Mouse (Mus musculus) kidney, adult 2 months (tissue): ENCODE measurements around the gene Flad1. TPM values are rescaled to one million over a fixed set of nuclear protein-coding genes. Genes with fewer than 3 reads are reported as not detected.

Source experiments
- DNase-seq: peaks from one replicate; pipeline ENCODE4 v3.0.0; 2021
- H3K27ac ChIP-seq: fragments of 200-500 bp; 2 replicates; pipeline ENCODE4 v1.5.1; 2012; ENCODE audit warnings: low read depth, low read length, control low read depth, inconsistent platforms; ENCODE audit not compliant: insufficient read depth
- H3K27me3 ChIP-seq: fragments of 200-500 bp; replicated peaks from 2 replicates; pipeline ENCODE4 v1.6.1; 2012; ENCODE audit warnings: mild to moderate bottlenecking, moderate library complexity, low read length, inconsistent platforms; ENCODE audit not compliant: control insufficient read depth, insufficient read depth
- H3K36me3 ChIP-seq: fragments of 200-500 bp; 2 replicates; pipeline ENCODE4 v1.6.1; 2012; ENCODE audit warnings: mild to moderate bottlenecking, moderate library complexity, low read length, inconsistent platforms; ENCODE audit not compliant: control insufficient read depth, insufficient read depth
- H3K4me1 ChIP-seq: fragments of 200-500 bp; 2 replicates; pipeline ENCODE4 v1.6.1; 2011; ENCODE audit warnings: low read length; ENCODE audit not compliant: control insufficient read depth, insufficient read depth
- H3K4me3 ChIP-seq: fragments of 200-500 bp; 2 replicates; pipeline ENCODE4 v1.5.1; 2011; ENCODE audit warnings: mild to moderate bottlenecking, low read depth, low read length, control low read depth; ENCODE audit not compliant: insufficient read depth
- CTCF ChIP-seq: fragments of 200-500 bp; conservative IDR thresholded peaks from 2 replicates; pipeline ENCODE4 v1.5.1; 2011; ENCODE audit warnings: low read depth, mild to moderate bottlenecking, control low read depth, low read length, moderate library complexity, mixed read lengths; ENCODE audit not compliant: insufficient read depth, insufficient read length
- POLR2A ChIP-seq: fragments of 200-500 bp; IDR thresholded peaks from one replicate; pipeline ENCODE4 v1.6.1; 2011; ENCODE audit warnings: low read depth, low read length, control low read depth
- WGBS: fragments of 180-500 bp; shearing (Covaris S2); methylation state at CpG from one replicate; pipeline ENCODE4 v1.1.7; 2018; 5-methylcytosine and 5-hydroxymethylcytosine counted together
- polyA plus RNA-seq: library from polyadenylated mRNA; depleted of rRNA; stranded (reverse); fragments of >200 nt; gene quantifications from 2 replicates; pipeline ENCODE4 v1.2.3, GENCODE M21; 2012

The Flad1 gene
- polyA plus RNA-seq, 1 experiment, result 54.6 TPM

DNA sequence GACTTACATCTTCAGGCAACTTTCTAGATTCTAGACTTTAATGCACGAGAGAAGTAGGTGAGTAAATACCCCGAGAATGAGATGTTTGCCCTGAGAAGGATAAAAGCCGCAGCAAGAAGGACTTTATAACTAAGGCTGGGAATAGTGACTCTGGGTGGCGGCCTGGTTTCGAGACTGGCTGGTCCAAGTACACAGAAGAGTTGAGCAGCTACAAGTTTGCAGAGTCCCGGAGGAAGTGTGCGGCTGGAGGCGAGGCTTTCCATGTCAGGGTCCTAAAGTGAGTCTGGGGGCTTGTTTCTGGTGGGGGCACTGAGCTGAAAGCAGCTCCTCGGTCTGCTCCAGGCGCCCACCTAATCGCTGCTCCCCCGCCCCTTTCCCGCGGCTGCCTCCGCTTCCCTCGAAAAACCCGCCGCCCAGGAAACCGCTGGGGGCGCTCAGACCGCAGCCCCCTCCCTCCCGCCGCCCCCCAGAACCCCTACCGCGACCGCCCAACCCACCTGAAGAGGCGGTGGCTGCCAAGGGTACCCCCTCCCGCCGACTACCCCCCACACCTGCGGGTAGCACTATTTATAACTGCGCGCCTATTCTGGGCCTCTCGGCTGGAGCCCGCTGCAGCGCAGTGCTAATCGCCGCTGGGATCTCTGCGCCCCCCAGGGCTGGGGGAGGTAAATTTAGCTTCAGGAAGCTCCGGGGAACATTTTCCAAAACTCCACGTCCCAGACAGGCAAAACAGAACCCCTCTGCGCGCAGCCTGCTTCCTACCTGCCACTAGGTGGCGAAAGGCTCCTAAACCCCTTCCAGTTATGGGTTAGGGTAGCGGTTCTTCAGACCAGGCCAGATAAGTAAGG, 15.6 kb downstream of the Flad1 start:
- DNase-seq, result peak; percentile 82
- Histone ChIP-seq H3K4me1 (peaks cover 10% of the 10 kb centered on the region; the same call in 1 of the 2 replicates), H3K27ac (peak overlapping the region; percentile 6), H3K27me3 (no peaks in the 10 kb centered on the region), H3K36me3 (no peaks in the 10 kb centered on the region), H3K4me3 (peak overlapping the region; percentile 65)
- TF ChIP-seq POLR2A (no peak), CTCF (peak; percentile 90)
- 1% methylated on average over 44 of the region's 44 CpGs for WGBS

DNA sequence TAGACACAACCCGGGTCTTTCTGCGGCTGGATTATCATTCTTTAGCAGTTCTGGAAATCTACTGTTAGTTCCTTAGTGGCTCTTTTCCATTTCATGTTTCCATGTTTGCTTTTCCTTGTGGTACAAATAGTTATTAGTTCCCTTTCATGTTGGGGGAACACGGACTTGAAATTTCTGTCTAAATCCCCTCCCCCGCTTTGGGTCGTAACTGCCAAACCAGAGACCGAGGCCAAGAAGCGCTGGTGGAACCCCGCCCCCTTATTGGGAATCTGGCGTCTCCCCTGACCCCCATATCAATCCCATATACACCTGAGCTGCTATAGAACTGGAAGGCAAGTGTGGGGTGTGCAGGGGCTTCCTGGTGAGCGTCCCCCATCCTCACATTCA, 16.3 kb downstream of the Flad1 start:
- peaks cover 13% of the 10 kb centered on the region; the same call in 1 of the 2 replicates for H3K4me1 ChIP-seq
- peak; percentile 32 for DNase-seq
- H3K27ac ChIP-seq, result peak overlapping the region; percentile 93
- WGBS, result 7% methylated on average over 10 of the region's 10 CpGs
- peak overlapping the region; percentile 65 for H3K4me3 ChIP-seq
- H3K36me3 ChIP-seq, result no peaks in the 10 kb centered on the region
- H3K27me3 ChIP-seq, result no peaks in the 10 kb centered on the region
- TF ChIP-seq POLR2A (no peak), CTCF (no peak)

DNA sequence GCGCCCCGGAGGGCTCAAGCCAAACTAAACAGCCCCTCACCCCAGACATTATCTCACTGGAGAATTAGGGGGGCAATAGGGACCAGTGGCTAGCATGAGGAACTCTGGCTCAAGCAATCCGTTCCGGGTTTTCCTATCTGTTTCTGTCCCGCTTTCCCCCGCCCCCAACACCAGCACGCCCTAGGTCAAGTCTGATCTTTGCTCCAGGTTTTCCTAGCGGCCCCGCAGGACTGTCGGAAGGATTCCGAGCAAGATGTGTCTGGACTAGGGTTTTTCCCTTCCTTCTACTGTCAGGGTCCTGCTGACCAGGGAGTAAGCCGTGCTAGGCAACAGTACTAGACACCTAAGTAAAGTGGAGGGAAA, 16.8 kb downstream of the Flad1 start:
- Histone ChIP-seq H3K27me3 (no peaks in the 10 kb centered on the region), H3K36me3 (no peaks in the 10 kb centered on the region), H3K4me3 (peak overlapping the region; percentile 65), H3K4me1 (peaks cover 19% of the 10 kb centered on the region), H3K27ac (peak overlapping the region; percentile 93)
- TF ChIP-seq POLR2A (peak; percentile 26), CTCF (no peak)
- 1% methylated on average over 10 of the region's 12 CpGs for WGBS
- DNase-seq, result peak; percentile 95

DNA sequence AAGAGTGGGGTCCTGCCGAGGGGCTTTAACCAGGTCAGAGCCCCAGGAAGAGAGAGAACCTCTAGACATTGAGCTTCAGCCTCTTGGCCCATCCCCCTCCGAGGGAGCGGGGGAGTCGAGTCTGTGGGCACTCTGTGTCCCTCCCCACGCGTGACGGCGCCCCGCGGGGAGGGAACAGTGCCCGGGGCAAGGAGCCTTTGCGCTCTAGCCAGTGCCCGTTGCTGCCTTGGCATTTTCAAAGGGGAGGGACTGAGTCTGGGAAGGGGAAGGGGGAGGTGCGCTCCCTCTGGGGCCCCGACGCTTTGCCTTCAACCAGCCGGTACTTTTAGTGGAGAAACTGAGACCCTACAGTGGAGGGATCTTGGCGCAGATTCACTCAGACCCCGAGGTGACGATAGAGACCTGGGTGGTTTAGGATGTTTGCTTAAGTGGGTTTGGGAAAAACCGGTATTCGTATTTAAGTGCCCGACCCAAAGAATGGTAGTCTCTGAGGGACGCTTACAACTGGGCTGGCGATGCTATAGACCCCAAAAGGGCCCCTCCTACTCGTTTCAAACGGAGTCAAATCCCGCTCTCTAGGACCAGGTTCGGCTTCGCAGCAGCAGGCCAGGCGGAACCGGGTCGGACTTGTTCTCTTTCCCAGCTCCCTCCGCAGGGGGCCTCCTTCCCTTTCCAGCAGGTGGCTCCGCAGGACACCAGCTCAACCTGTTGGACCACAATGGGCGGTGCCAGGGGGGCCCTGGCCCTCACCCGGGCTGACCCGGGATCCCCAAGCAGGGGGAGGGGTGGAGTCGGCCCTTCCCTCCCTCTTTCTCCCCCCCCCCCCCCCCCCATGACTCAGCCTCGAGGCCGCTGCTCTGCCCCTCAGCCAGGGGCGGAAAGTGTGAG, 17.4 kb downstream of the Flad1 start, which contains the start of gene Zbtb7b:
TSS of gene Zbtb7b (minus strand) at position 771 of the 888 bp plus-strand sequence.
- H3K27ac ChIP-seq, result peak within 1 kb of the TSS; percentile 97
- H3K4me3 ChIP-seq, result peak within 1 kb of the TSS; percentile 65
- TF ChIP-seq POLR2A, result peak; percentile 22
- TF ChIP-seq CTCF, result peak; percentile 34
- DNase-seq, result peak; percentile 95
- no peaks in the 10 kb centered on the region for H3K36me3 ChIP-seq
- under 1% methylated on average over 39 of the region's 42 CpGs for WGBS
- H3K4me1 ChIP-seq, result peaks cover 24% of the 10 kb centered on the region
- no peaks in the 10 kb centered on the region for H3K27me3 ChIP-seq

DNA sequence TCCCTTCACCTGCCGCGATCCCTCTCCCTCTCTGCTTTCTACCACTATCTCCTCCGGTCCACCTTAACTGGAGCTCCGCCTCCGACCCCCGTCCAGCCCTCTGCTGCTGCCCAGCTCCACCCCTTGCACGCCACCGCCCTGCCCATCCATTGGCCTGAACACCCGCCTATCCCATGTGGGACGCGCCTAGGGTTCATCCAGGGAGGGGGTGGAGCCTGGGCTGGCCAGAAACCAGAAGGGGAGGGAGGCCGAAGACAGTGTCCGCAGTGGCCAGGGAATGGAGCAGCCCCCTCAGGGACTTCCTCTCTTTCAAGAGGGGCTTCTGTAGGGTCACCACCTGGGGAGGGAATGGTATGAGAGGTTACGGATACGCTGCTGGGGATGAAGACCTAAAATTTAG, 18.1 kb downstream of the Flad1 start:
- peak overlapping the region; percentile 97 for H3K27ac ChIP-seq
- peaks cover 29% of the 10 kb centered on the region for H3K4me1 ChIP-seq
- DNase-seq, result peak; percentile 99
- no peaks in the 10 kb centered on the region for H3K27me3 ChIP-seq
- peak overlapping the region; percentile 70 for H3K4me3 ChIP-seq
- under 1% methylated on average over 15 of the region's 15 CpGs for WGBS
- TF ChIP-seq CTCF, result no peak
- TF ChIP-seq POLR2A, result peak; percentile 64
- no peaks in the 10 kb centered on the region for H3K36me3 ChIP-seq

DNA sequence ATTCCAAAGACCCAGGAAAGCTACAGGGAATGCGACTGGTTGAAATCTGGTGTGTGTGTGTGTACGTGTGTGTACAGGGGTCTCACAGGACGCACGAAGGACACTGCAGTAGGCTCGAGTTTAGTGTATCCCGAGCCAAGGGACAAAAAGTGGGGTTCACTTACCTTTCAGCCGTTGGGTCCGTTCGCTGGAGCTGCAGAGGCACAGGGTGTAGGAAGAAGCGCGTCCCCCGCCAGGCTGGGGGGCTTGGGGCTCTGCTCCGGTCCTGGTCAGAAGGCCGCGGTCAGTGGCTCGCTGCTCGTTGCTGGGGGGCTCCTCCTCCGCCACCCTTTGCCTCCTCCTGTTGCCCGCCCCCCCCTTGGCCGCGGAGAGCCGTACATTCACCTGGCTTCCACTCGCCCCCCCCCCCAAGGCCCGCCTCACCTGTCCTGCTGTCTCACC, 18.8 kb downstream of the Flad1 start:
- no peak for TF ChIP-seq CTCF
- no peak for TF ChIP-seq POLR2A
- Histone ChIP-seq H3K4me1 (peaks cover 36% of the 10 kb centered on the region), H3K4me3 (peak overlapping the region; percentile 83), H3K36me3 (no peaks in the 10 kb centered on the region), H3K27me3 (no peaks in the 10 kb centered on the region), H3K27ac (peak overlapping the region; percentile 92)
- DNase-seq, result peak; percentile 65
- under 1% methylated on average over 18 of the region's 24 CpGs for WGBS
